26 mouse cellular contexts compared by ENCODE assay signal in the genomic region with DNA sequence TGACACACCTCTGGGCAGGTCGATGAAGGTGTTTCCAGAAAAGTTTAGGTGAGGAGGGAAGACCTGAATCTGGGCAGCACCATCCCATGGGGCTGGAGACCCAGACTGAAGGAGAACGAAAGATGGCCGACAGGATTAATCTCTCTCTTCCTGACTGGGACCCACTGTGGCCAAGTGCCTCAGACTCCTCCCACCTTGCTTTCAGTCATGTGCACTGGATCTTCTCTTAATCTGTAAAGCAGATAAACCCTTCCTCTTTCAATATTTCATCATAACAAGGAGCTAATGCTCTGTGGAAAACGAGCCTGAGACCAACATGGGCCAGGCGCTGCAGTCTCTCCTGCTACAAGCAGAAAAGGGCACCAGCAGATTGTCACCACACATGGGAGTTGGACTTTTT. TPM values are rescaled to one million over a fixed set of nuclear protein-coding genes. Genes with fewer than 3 reads are reported as not detected.
A peak's percentile ranks its signal among the peaks of the same experiment; 100 is the strongest.
DNase-seq lines count a peak whose midpoint lies in the region; ATAC-seq and TF ChIP-seq lines count a peak whose summit lies in the region.
"Had no signal": no experiment of that assay in that cellular context is flagged by ENCODE, and none has a peak within 500 bp of the region (broad histone marks: within the 10 kb centered on the region; RNA-seq: fewer than 3 reads in every experiment).

No protein-coding gene starts in this region.

- peak; percentile 6 for DNase-seq in lung, postnatal 25 days (ENCODE audit: low spot score)
- no peak for DNase-seq in lung, adult 2 months
- DNase-seq in heart, adult 2 months = no peak
- no peak for DNase-seq in neural tube, embryonic 10.5 days (ENCODE audit: extremely low spot score, low spot score)
- DNase-seq: adrenal gland, adult 2 months; B cell, adult 2 months; cerebellum, adult 11 months; cerebellum, postnatal 10 days; gastrocnemius, postnatal 14 days; heart, adult 11 months; liver; lung, postnatal 4 days; midbrain, embryonic 14.5 days; right cerebral cortex, postnatal 25 days; spleen, adult 18-20 months; thymus, postnatal 14 days had no signal

- 50% methylated on average over 5 of the region's 5 CpGs for WGBS in lung, adult 2 months
- 39% methylated on average over 5 of the region's 5 CpGs for WGBS in intestine, postnatal 0 days
- WGBS in heart, adult 2 months = 57% methylated on average over 5 of the region's 5 CpGs

- intact Hi-C loops in heart, adult 2 months (cut with DNase I) = no loop called here

- no peaks in the 10 kb centered on the region for H3K4me1 ChIP-seq in lung, adult 2 months (ENCODE audit: control insufficient read depth, insufficient read depth, low read length)
- no peaks in the 10 kb centered on the region for H3K4me1 ChIP-seq in intestine, postnatal 0 days (replicated peaks; ENCODE audit: control insufficient read depth, insufficient read depth, low read length)
- H3K4me1 ChIP-seq in heart, adult 2 months (ENCODE audit: control insufficient read depth, insufficient read depth, low read length) = no peaks in the 10 kb centered on the region
- H3K4me1 ChIP-seq: heart, embryonic 12.5 days had no signal

- no peak for TF ChIP-seq CTCF in lung, adult 2 months (IDR thresholded peaks at IDR 0.05; ENCODE audit: insufficient read depth, low read length)
- TF ChIP-seq CTCF in intestine, postnatal 0 days (IDR thresholded peaks at IDR 0.05; ENCODE audit: low read depth) = no peak
- no peak for TF ChIP-seq CTCF in heart, adult 2 months (IDR thresholded peaks at IDR 0.05)

- peak; percentile 80 for ATAC-seq in common myeloid progenitor, adult 5-6 weeks (replicated peaks; ENCODE audit: low read depth, poor library complexity, severe bottlenecking)
- peak; percentile 49 for ATAC-seq in intestine, postnatal 0 days
- ATAC-seq in erythroid progenitor cell, adult 5-6 weeks (replicated peaks; ENCODE audit: low FRiP score, poor library complexity, severe bottlenecking) = no peak
- ATAC-seq in activated CD4-positive, CD25-positive, alpha-beta regulatory T cell, adult 4 months = no peak
- ATAC-seq: forebrain, embryonic 14.5 days; inflammation-experienced regulatory T-cells, adult 6 months; Patski had no signal

- no peak for TF ChIP-seq POLR2A in lung, adult 2 months (IDR thresholded peaks at IDR 0.05; ENCODE audit: borderline replicate concordance, extremely low read depth, low read depth, low read length)
- no peak for TF ChIP-seq POLR2A in heart, adult 2 months (IDR thresholded peaks at IDR 0.05; ENCODE audit: insufficient read depth, low read depth, low read length)

- TF ChIP-seq EP300 in heart, adult 2 months (IDR thresholded peaks at IDR 0.05; ENCODE audit: insufficient read depth, low read depth, low read length) = no peak

- H3K9me3 ChIP-seq in intestine, postnatal 0 days (ENCODE audit: control insufficient read depth) = no peaks in the 10 kb centered on the region
- H3K9me3 ChIP-seq: heart, embryonic 12.5 days had no signal

- no peak overlapping the region for H3K4me2 ChIP-seq in intestine, postnatal 0 days (replicated peaks; ENCODE audit: low read depth)
- H3K4me2 ChIP-seq: heart, embryonic 12.5 days; hindbrain, embryonic 14.5 days had no signal

- H3K79me2 ChIP-seq in heart, adult 2 months (replicated peaks; ENCODE audit: control insufficient read depth, insufficient read depth, low read length) = no peaks in the 10 kb centered on the region

- H3K9ac ChIP-seq in intestine, postnatal 0 days (ENCODE audit: low read depth, low read length) = no peak overlapping the region
- H3K9ac ChIP-seq in heart, adult 2 months (ENCODE audit: low read depth, low read length) = no peak overlapping the region
- H3K9ac ChIP-seq: heart, embryonic 12.5 days; hindbrain, embryonic 14.5 days had no signal

- peak overlapping the region; percentile 15; the same call in 1 of the 2 replicates for H3K27ac ChIP-seq in intestine, postnatal 0 days (ENCODE audit: low read depth, low read length)
- no peak overlapping the region for H3K27ac ChIP-seq in heart, adult 2 months
- H3K27ac ChIP-seq: hindbrain, embryonic 14.5 days had no signal

- H3K27me3 ChIP-seq in intestine, postnatal 0 days (replicated peaks; ENCODE audit: control insufficient read depth, insufficient read depth, low read length) = no peaks in the 10 kb centered on the region
- no peaks in the 10 kb centered on the region for H3K27me3 ChIP-seq in heart, adult 2 months (ENCODE audit: control insufficient read depth, insufficient read depth, low read length)
- H3K27me3 ChIP-seq: CH12.LX, Patski had no signal

- H3K36me3 ChIP-seq in intestine, postnatal 0 days (ENCODE audit: control insufficient read depth, insufficient read depth) = peaks cover 5% of the 10 kb centered on the region; the same call in 1 of the 2 replicates
- H3K36me3 ChIP-seq in heart, adult 2 months (ENCODE audit: control insufficient read depth, insufficient read depth, low read length) = no peaks in the 10 kb centered on the region
- H3K36me3 ChIP-seq: heart, embryonic 12.5 days had no signal

- H3K4me3 ChIP-seq in lung, adult 2 months (replicated peaks; ENCODE audit: extremely low read depth, low read depth, low read length) = no peak overlapping the region
- H3K4me3 ChIP-seq in intestine, postnatal 0 days (ENCODE audit: low read depth, low read length) = no peak overlapping the region
- H3K4me3 ChIP-seq in heart, adult 2 months = no peak overlapping the region
- H3K4me3 ChIP-seq: heart, embryonic 12.5 days had no signal

RNA-seq across cellular contexts. Expression of a gene that starts 31.6 kb away (rescaled TPM):
- polyA plus RNA-seq in lung, adult 2 months (2012; rRNA removed) = 23.3 and 36.9 TPM in 2 replicates
- total RNA-seq in common myeloid progenitor, adult 5-6 weeks (2017) = 11.8 and 12.1 TPM in 2 replicates
- polyA plus RNA-seq in intestine, postnatal 0 days (2015; fragmentation: Nextera tagmentation; extraction: Ambion mirVana) = 153 and 173 TPM in 2 replicates
- 1 to 10 TPM; 5.6 to 6.7 TPM for total RNA-seq in heart, adult 2 months (2021)
- polyA plus RNA-seq in heart, adult 2 months (2012; rRNA removed) = 12.4 and 12.9 TPM in 2 replicates
- 5.4 and 6.8 TPM in 2 replicates for total RNA-seq in erythroid progenitor cell, adult 5-6 weeks (2015; ENCODE audit: low replicate concordance)
- total RNA-seq in erythroid progenitor cell, adult 5-6 weeks (2017; ENCODE audit: low replicate concordance) = 3.6 and 5.5 TPM in 2 replicates
- polyA plus RNA-seq in activated CD4-positive, CD25-positive, alpha-beta regulatory T cell, adult 4 months (2017; shearing (Covaris generic)) = 10 to 100 TPM; 17.2 to 17.6 TPM

RNA-seq across cellular contexts. Expression of a gene that starts 57.1 kb away (rescaled TPM):
- 6.1 TPM in 2 replicates for polyA plus RNA-seq in lung, adult 2 months (2012; rRNA removed)
- total RNA-seq in common myeloid progenitor, adult 5-6 weeks (2017) = 12.4 and 13.3 TPM in 2 replicates
- polyA plus RNA-seq in intestine, postnatal 0 days (2015; fragmentation: Nextera tagmentation; extraction: Ambion mirVana) = 5.1 and 5.2 TPM in 2 replicates
- total RNA-seq in heart, adult 2 months (2021) = 1 to 10 TPM; 4.5 to 5.1 TPM
- polyA plus RNA-seq in heart, adult 2 months (2012; rRNA removed) = 2.6 and 4.3 TPM in 2 replicates
- not detected in 2 replicates for total RNA-seq in erythroid progenitor cell, adult 5-6 weeks (2015; ENCODE audit: low replicate concordance)
- total RNA-seq in erythroid progenitor cell, adult 5-6 weeks (2017; ENCODE audit: low replicate concordance) = 0.64 TPM in 1 of 2 replicates, not detected in the other
- polyA plus RNA-seq in activated CD4-positive, CD25-positive, alpha-beta regulatory T cell, adult 4 months (2017; shearing (Covaris generic)) = 1 to 10 TPM; 2.8 to 3.0 TPM

Comparison
In these comparisons a context has a peak if more than half of its experiments do, and no peak if none do; other contexts are left out.
1. ATAC-seq: peak in common myeloid progenitor, adult 5-6 weeks (single experiment) and intestine, postnatal 0 days (single experiment); none in erythroid progenitor cell, adult 5-6 weeks (single experiment) and activated CD4-positive, CD25-positive, alpha-beta regulatory T cell, adult 4 months (single experiment).